Mouse (Mus musculus): ENCODE measurements at regions not wholly inside any gene's neighbourhood (a gene's known extent, or its start where the extent isn't known, plus 50 kb on each side); places are given as distances from the start of the nearest gene placed in this dataset.

- TF ChIP-seq CTCF (IDR thresholded peaks at IDR 0.05; ENCODE audit: low read depth, low read length), result no peak
- TF ChIP-seq POLR2A (IDR thresholded peaks at IDR 0.05; ENCODE audit: borderline replicate concordance, low read depth, low read length), result no peak
Observed at GRCm38 (mm10) chr16:62642859-62643403, 143.7 kb downstream of the Nsun3 start.
